Mouse (Mus musculus) heart, postnatal 25 days (tissue): ENCODE data around the gene Usb1. TPM values are rescaled to one million over a fixed set of nuclear protein-coding genes. Genes with fewer than 3 reads are reported as not detected.
A peak's percentile ranks its signal among the peaks of the same experiment; 100 is the strongest.

ENCODE experiments used
- DNase-seq: peaks from one replicate; pipeline ENCODE4 v3.0.0; 2022; ENCODE audit warnings: low spot score
- intact Hi-C: fragments of 180-260 bp; cut with DNase I; formaldehyde crosslinking; loops from one replicate; pipeline ENCODE4 v1.15.1; 2025
- total RNA-seq, 2 experiments: library from RNA; stranded (reverse); gene quantifications; 2 replicates each; pipeline ENCODE4 v1.2.3; 2021

Gene Usb1
- 10 to 100 TPM; 14.2 to 16.6 TPM for total RNA-seq

- intact Hi-C loops: loop anchor here (1.0 to 2.0 kb wide), 2 partner anchors 37 to 78 kb away; no protein-coding TSS in a partner anchor
- DNase-seq: peak; percentile 92
Measured at GRCm38 (mm10) chr8:95331720-95332436, at the start of gene Usb1, which contains the start of gene Zfp319. Gene Usb1 (plus strand): TSS chr8:95332284. Gene Zfp319 (minus strand): TSS chr8:95331950.

GRCm38 (mm10) chr8:95289066-95289650 lies 42.9 kb upstream of the Usb1 start:
- intact Hi-C loops: no loop called here

GRCm38 (mm10) chr8:95293172-95293571 lies 38.9 kb upstream of the Usb1 start:
- DNase-seq: peak; percentile 80
- intact Hi-C loops: no loop called here

More at GRCm38 (mm10) chr8:95289066-95289650, 42.9 kb upstream of the Usb1 start:
- no peak for DNase-seq

- intact Hi-C loops: loop anchor here (2.0 kb wide), 1 partner anchor 37 kb away; the partner anchor contains the start of gene Zfp319
- DNase-seq: peak; percentile 48
Measured at GRCm38 (mm10) chr8:95293891-95294290, 38.2 kb upstream of the Usb1 start.

- DNase-seq: no peak
- intact Hi-C loops: loop anchor here (1.0 kb wide), 1 partner anchor 47 kb away; no protein-coding TSS in a partner anchor
Measured at GRCm38 (mm10) chr8:95302410-95302809, 29.7 kb upstream of the Usb1 start.

GRCm38 (mm10) chr8:95305526-95305925 lies 26.6 kb upstream of the Usb1 start:
- no peak for DNase-seq
- intact Hi-C loops: no loop called here

GRCm38 (mm10) chr8:95306431-95306830 lies 25.7 kb upstream of the Usb1 start, which contains the start of gene Cngb1:
Gene Cngb1 (minus strand): TSS chr8:95306585.
- no peak for DNase-seq
- intact Hi-C loops: no loop called here

GRCm38 (mm10) chr8:95310342-95310970 lies 21.6 kb upstream of the Usb1 start, which contains the start of gene Tepp:
Gene Tepp (plus strand): TSS chr8:95310566.
- intact Hi-C loops: loop anchor here (10.0 kb wide), 1 partner anchor 366 kb away; no protein-coding TSS in a partner anchor

GRCm38 (mm10) chr8:95312836-95313235 lies 19.2 kb upstream of the Usb1 start:
- intact Hi-C loops: loop anchor here (10.0 kb wide), 1 partner anchor 368 kb away; no protein-coding TSS in a partner anchor
- DNase-seq: no peak

More at GRCm38 (mm10) chr8:95310342-95310970, 21.6 kb upstream of the Usb1 start, which contains the start of gene Tepp:
- no peak for DNase-seq

GRCm38 (mm10) chr8:95313857-95314256 lies 18.2 kb upstream of the Usb1 start:
- intact Hi-C loops: loop anchor here (10.0 kb wide), 1 partner anchor 369 kb away; no protein-coding TSS in a partner anchor
- no peak for DNase-seq

GRCm38 (mm10) chr8:95314707-95315106 lies 17.4 kb upstream of the Usb1 start:
- intact Hi-C loops: loop anchor here (10.0 kb wide), 1 partner anchor 370 kb away; no protein-coding TSS in a partner anchor
- no peak for DNase-seq

GRCm38 (mm10) chr8:95315350-95315749 lies 16.7 kb upstream of the Usb1 start:
- intact Hi-C loops: loop anchor here (10.0 kb wide), 1 partner anchor 371 kb away; no protein-coding TSS in a partner anchor
- DNase-seq: no peak

- no peak for DNase-seq
- intact Hi-C loops: no loop called here
Measured at GRCm38 (mm10) chr8:95320224-95321139, 11.6 kb upstream of the Usb1 start.

GRCm38 (mm10) chr8:95323201-95323600 lies 8.9 kb upstream of the Usb1 start:
- intact Hi-C loops: no loop called here
- DNase-seq: no peak

- DNase-seq: no peak
- intact Hi-C loops: no loop called here
Measured at GRCm38 (mm10) chr8:95324646-95325045, 7.4 kb upstream of the Usb1 start.

- intact Hi-C loops: no loop called here
- DNase-seq: no peak
Measured at GRCm38 (mm10) chr8:95326822-95327221, 5.3 kb upstream of the Usb1 start.

- intact Hi-C loops: no loop called here
- no peak for DNase-seq
Measured at GRCm38 (mm10) chr8:95327866-95328465, 4.1 kb upstream of the Usb1 start.

- DNase-seq: no peak
- intact Hi-C loops: loop anchor here (2.0 kb wide), 1 partner anchor 36 kb away; no protein-coding TSS in a partner anchor
Measured at GRCm38 (mm10) chr8:95330367-95330766, 1.7 kb upstream of the Usb1 start.
